Mouse (Mus musculus): ENCODE data around the gene Itpr2. TPM values are rescaled to one million over a fixed set of nuclear protein-coding genes. Genes with fewer than 3 reads are reported as not detected.

The Itpr2 gene
- polyA plus RNA-seq, 1 experiment from 2014 or later = 12.2 TPM

DNA sequence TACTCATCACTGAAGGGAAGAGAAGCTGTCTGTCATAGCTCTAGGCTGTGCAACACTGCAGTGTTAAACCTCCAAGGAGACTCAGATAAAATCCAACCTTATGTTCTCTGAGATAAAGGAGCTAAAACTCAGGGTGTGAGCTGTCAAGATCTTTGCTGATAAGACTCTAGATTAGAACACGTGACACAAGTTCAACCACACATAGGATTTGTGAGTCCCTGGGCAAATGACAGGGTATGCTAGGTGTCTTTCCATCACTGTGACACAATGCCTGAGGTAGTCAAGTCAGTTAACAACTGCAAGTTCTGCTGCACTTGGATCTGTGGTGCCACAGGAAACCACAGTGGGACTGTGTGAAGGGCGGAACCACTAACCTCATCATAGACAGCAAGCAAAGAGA is 67.8 kb downstream of the Itpr2 start:
- 89% methylated on average over 2 of the region's 2 CpGs for WGBS
- Histone ChIP-seq H3K4me1 (peaks cover 15% of the 10 kb centered on the region; the same call in 1 of the 2 replicates), H3K9me3 (no peaks in the 10 kb centered on the region), H3K27me3 (replicated peaks) (no peaks in the 10 kb centered on the region), H3K4me2 (no peak overlapping the region), H3K4me3 (replicated peaks) (no peak overlapping the region), H3K27ac (no peak overlapping the region), H3K36me3 (no peaks in the 10 kb centered on the region), H3K9ac (no peak overlapping the region)
- ATAC-seq (ENCODE audit: insufficient read depth, low FRiP score, low read depth) = no peak

DNA sequence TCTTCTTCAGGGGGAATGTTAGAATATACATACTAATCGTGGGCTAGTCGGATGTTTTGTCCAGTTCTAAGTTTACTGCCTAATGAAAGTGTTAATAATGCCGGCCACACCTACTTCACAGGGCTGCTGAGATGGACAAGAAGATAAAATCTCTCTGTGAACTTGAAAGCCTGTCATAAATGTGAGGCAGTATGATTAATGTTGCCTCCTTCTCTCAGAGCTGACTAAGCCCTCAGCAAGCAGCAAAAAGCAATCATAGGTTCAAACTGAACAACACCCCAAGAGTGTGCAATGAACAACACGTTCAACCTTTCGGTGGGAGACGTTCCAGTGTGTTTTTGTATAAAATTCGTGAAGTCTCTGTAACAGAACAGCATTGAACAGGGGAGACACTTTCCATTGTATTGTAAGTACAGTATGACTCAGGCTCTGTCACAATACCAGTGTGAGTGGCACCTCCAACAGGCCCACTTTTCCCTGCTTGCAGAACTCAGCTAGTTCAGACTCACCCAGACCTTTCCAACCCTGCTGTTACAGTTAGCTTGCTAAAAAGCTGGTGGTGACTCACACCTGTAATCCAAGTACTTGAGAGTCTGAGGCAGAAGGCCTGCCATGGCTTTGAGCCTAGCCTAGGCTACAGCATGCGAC is 69.7 kb downstream of the Itpr2 start:
- H3K27ac ChIP-seq = peak overlapping the region; percentile 35; the same call in 1 of the 2 replicates
- no peaks in the 10 kb centered on the region for H3K36me3 ChIP-seq
- no peak overlapping the region for H3K4me2 ChIP-seq
- no peak overlapping the region for H3K9ac ChIP-seq
- no peaks in the 10 kb centered on the region for H3K27me3 ChIP-seq (replicated peaks)
- no peak; the same call in 1 of the 2 replicates for ATAC-seq (ENCODE audit: insufficient read depth, low FRiP score, low read depth)
- H3K4me1 ChIP-seq = peaks cover 15% of the 10 kb centered on the region; the same call in 1 of the 2 replicates
- 50% methylated on average over 8 of the region's 8 CpGs for WGBS
- no peak overlapping the region for H3K4me3 ChIP-seq (replicated peaks)
- no peaks in the 10 kb centered on the region for H3K9me3 ChIP-seq

DNA sequence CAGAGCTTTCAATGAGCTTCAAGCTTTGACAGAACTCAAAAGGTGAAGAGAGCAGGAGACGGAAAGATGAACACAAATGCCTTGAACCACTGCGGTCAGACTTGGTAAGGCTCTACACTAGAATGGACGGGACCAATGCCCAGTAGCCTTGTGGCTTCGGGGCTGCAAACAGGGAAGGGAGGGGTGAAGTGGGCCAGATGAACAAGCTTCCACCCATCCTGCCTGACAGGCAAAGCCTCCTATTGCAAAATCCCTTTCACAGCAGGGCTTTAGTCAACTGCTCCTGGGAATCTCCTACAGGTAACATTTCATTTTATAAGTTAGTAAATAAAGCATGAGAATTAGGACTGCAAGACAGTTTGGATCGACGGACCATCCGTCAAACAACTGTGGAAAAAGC is 70.2 kb downstream of the Itpr2 start:
- Histone ChIP-seq H3K27ac (peak overlapping the region; percentile 1; the same call in 1 of the 2 replicates), H3K36me3 (no peaks in the 10 kb centered on the region), H3K4me1 (peaks cover 15% of the 10 kb centered on the region; the same call in 1 of the 2 replicates), H3K9me3 (no peaks in the 10 kb centered on the region), H3K4me3 (replicated peaks) (no peak overlapping the region), H3K27me3 (replicated peaks) (no peaks in the 10 kb centered on the region), H3K9ac (no peak overlapping the region), H3K4me2 (no peak overlapping the region)
- no peak for ATAC-seq (ENCODE audit: insufficient read depth, low FRiP score, low read depth)
- 64% methylated on average over 7 of the region's 7 CpGs for WGBS

DNA sequence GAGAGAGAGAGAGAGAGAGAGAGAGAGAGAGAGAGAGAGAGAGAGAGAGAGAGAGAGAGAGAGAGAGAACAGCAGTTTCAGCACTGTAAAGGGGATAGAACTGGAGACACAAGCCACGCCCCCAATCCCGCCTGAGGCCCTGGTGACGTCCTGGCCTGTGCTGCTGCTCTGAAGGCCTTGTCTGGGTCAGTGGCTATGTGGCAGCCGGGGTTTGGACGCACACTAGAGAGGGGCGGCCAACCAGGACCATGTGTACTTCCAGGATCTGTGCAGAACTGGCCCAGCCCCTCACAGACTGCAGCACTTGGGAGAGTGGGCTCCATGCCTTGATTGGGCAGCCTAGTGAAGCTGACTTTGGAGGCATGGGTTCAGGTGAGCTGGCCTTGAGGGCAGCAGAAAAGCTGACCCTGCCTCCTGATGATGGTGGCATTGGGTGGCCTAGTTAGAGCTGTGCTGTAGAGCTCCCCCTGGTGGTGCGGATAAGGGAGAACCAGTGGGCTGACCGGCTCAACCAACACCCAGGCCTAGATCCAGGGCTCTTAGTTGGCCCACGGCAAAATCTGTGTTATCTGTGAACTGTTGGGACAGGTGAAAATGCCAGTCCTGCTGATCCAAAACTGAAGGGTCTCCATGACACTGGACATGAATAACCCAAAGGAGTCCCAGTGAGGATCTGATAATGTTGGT is 72.2 kb downstream of the Itpr2 start:
- peak; percentile 44; the same call in 1 of the 2 replicates for ATAC-seq (ENCODE audit: insufficient read depth, low FRiP score, low read depth)
- peaks cover 15% of the 10 kb centered on the region; the same call in 1 of the 2 replicates for H3K4me1 ChIP-seq
- no peak overlapping the region for H3K4me3 ChIP-seq (replicated peaks)
- 56% methylated on average over 9 of the region's 9 CpGs for WGBS
- no peak overlapping the region for H3K9ac ChIP-seq
- no peaks in the 10 kb centered on the region for H3K27me3 ChIP-seq (replicated peaks)
- no peak overlapping the region for H3K4me2 ChIP-seq
- no peak overlapping the region for H3K27ac ChIP-seq
- H3K36me3 ChIP-seq = no peaks in the 10 kb centered on the region
- H3K9me3 ChIP-seq = no peaks in the 10 kb centered on the region

DNA sequence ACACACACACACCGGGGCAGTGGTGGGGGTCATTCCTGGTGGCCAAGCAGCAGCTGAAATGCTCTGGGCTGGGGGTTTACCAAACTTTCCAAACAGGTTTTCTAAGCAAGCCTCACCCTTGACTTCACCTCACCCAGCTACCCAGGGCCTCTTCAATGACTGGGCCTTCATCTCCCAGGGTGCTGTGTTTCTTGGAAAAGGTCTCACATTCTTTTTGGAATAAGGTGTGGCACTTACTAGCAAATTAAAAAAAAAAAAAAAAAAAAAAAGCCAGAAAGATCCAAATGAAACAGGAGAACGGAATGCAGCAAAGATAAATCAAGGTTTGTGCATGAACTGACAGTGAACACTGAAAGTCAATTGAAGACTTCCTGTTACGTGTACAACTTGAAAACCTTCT is 77.2 kb downstream of the Itpr2 start:
- Histone ChIP-seq H3K4me3 (replicated peaks) (no peak overlapping the region), H3K9ac (no peak overlapping the region), H3K36me3 (no peaks in the 10 kb centered on the region), H3K9me3 (no peaks in the 10 kb centered on the region), H3K27me3 (replicated peaks) (no peaks in the 10 kb centered on the region), H3K4me2 (no peak overlapping the region), H3K4me1 (no peaks in the 10 kb centered on the region), H3K27ac (no peak overlapping the region; the same call in 1 of the 2 replicates)
- WGBS = 58% methylated on average over 3 of the region's 3 CpGs
- no peak for ATAC-seq (ENCODE audit: insufficient read depth, low FRiP score, low read depth)

DNA sequence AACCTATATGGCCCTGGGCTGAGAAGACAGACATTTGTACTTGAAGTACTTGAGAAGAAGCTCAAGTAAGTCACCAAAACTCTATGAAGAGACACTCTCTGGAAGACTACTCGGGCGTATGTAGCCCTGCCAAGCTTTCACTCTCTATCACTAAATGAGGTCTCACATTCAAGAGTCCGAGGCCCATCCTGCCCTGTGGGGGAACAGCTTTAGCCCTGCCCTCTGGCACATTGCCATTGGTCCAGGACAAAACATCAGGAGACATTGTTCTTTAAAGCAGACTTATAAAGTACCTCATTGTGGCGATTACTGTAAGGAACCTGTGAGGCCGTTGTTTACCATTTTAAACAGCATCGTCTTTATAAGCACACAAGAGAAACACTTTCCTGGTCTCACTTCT is 77.7 kb downstream of the Itpr2 start:
- no peak for ATAC-seq (ENCODE audit: insufficient read depth, low FRiP score, low read depth)
- Histone ChIP-seq H3K4me2 (no peak overlapping the region), H3K4me3 (replicated peaks) (no peak overlapping the region), H3K27ac (no peak overlapping the region; the same call in 1 of the 2 replicates), H3K27me3 (replicated peaks) (no peaks in the 10 kb centered on the region), H3K36me3 (no peaks in the 10 kb centered on the region), H3K9ac (no peak overlapping the region), H3K9me3 (no peaks in the 10 kb centered on the region), H3K4me1 (no peaks in the 10 kb centered on the region)
- 73% methylated on average over 6 of the region's 6 CpGs for WGBS

DNA sequence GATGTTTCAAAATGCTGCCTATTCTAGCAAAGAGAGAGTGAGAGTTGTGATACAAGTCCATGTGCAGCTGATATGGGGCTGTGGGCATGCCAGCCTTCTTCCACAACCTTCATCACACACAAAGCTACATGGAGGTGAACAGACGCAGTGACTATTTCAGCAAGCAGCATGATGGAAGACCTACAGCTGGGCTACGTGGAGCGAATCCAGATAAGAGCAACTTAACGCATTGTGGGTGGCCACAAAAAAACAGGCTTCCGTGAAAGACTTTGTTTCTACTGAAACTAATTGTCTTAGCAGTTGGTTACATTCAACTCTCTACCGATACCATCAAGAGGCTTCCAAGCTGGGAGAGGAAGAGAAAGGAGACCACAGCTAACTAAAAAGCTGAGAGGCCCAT is 81.3 kb downstream of the Itpr2 start:
- 36% methylated on average over 6 of the region's 6 CpGs for WGBS
- no peaks in the 10 kb centered on the region for H3K36me3 ChIP-seq
- no peak for ATAC-seq (ENCODE audit: insufficient read depth, low FRiP score, low read depth)
- H3K4me1 ChIP-seq = no peaks in the 10 kb centered on the region
- no peak overlapping the region for H3K9ac ChIP-seq
- H3K4me2 ChIP-seq = no peak overlapping the region
- no peaks in the 10 kb centered on the region for H3K9me3 ChIP-seq
- no peak overlapping the region for H3K4me3 ChIP-seq (replicated peaks)
- no peak overlapping the region for H3K27ac ChIP-seq
- no peaks in the 10 kb centered on the region for H3K27me3 ChIP-seq (replicated peaks)

DNA sequence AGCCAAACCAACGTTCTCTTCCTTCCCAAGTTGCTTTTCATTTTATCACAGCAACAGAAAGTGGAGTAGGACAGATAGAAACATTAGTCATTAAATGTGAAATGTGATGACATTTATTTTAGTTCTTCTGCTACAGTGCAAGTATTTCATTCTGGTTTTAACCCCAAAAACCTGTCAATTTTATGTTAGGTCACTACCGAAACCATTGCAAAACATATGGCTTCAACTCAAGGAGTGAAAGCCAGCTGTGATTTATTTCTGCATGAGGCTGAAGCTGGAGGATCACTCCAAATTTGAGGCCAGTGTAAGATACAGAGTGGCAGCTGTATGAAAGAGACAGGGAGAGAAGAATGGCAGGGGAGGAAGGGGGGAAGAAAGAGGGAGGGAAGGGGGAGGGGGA is 85.6 kb downstream of the Itpr2 start:
- no peak overlapping the region for H3K4me2 ChIP-seq
- H3K36me3 ChIP-seq = no peaks in the 10 kb centered on the region
- ATAC-seq (ENCODE audit: insufficient read depth, low FRiP score, low read depth) = no peak
- no peak overlapping the region for H3K27ac ChIP-seq
- H3K9ac ChIP-seq = no peak overlapping the region
- no peaks in the 10 kb centered on the region for H3K27me3 ChIP-seq (replicated peaks)
- 81% methylated on average over 2 of the region's 2 CpGs for WGBS
- H3K4me1 ChIP-seq = no peaks in the 10 kb centered on the region
- no peak overlapping the region for H3K4me3 ChIP-seq (replicated peaks)
- no peaks in the 10 kb centered on the region for H3K9me3 ChIP-seq

DNA sequence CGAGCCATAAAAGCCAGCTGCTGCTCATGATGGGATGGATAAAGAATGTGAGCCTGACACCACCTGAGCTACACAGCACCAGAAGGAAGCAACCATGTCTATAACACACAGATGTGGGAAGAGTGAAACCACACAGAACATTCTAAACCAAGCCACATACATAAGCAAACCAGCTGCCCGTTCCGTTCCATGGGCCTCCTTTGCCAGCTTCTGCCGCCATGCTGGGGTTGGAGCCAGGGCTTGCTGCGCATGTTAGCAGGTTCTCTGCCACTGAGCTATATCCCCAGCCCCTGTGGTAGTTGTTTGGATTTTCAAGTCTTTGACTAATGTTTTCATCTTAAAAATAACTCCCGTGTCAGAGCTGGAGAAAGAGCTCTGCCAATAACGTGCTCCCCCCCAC is 87.9 kb downstream of the Itpr2 start:
- no peak for ATAC-seq (ENCODE audit: insufficient read depth, low FRiP score, low read depth)
- no peaks in the 10 kb centered on the region for H3K27me3 ChIP-seq (replicated peaks)
- H3K36me3 ChIP-seq = no peaks in the 10 kb centered on the region
- H3K4me2 ChIP-seq = no peak overlapping the region
- H3K9me3 ChIP-seq = no peaks in the 10 kb centered on the region
- no peaks in the 10 kb centered on the region for H3K4me1 ChIP-seq
- H3K4me3 ChIP-seq (replicated peaks) = no peak overlapping the region
- WGBS = 57% methylated on average over 7 of the region's 7 CpGs
- H3K27ac ChIP-seq = no peak overlapping the region
- no peak overlapping the region for H3K9ac ChIP-seq

DNA sequence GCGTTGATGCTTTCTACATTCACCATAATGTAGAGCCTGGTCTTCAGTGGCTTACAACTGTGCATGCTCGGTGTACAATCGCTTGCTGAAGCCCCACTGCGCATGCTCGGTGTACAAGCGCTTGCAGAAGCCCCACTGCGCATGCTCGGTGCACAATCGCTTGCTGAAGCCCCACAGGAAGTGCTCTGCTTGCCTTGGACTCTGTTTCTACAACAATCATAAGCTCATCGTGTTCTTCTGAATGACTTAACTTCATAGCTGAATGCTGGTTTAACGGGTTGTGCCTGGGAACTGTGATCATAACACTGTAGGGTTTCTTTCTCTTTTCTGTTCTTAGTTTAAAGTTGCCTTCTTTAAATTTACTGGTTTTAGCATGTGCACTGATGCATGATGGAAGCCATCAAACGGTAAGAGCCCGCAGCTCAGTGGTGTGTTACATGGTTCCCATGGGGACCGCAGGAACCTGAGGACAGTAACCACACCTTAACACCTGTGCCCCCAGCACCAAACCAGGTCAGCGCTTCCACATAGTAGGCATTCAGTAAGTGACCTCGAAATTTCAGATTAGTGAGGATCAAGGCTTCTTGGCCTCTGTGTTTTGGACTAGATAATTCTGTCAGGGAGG is 90.5 kb downstream of the Itpr2 start:
- Histone ChIP-seq H3K4me3 (replicated peaks) (no peak overlapping the region), H3K27me3 (replicated peaks) (no peaks in the 10 kb centered on the region)

DNA sequence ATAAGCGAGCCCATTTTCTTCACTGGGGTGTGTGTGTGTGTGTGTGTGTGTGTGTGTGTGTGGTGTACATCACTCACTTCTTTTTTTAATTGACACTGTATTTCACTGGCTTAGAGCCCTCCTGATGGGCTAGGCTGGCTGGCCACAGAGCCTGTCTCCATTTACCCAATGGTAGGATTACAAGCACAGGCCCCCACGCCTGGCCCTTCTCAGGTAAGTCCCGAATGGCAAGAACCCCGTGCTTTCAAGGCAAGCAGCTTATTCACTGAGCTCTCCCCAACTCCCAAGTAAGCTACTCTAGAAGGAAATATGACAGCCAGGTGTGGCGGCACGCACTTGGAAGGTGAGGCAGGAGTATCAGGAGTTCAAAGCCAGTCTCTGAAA is 91.6 kb downstream of the Itpr2 start:
- WGBS = 74% methylated on average over 6 of the region's 6 CpGs
- no peak overlapping the region for H3K27ac ChIP-seq
- ATAC-seq (ENCODE audit: insufficient read depth, low FRiP score, low read depth) = no peak; the same call in 1 of the 2 replicates

More for the DNA sequence above, 90.5 kb downstream of the Itpr2 start:
- Histone ChIP-seq H3K9me3 (no peaks in the 10 kb centered on the region), H3K27ac (no peak overlapping the region), H3K4me2 (no peak overlapping the region), H3K36me3 (no peaks in the 10 kb centered on the region), H3K4me1 (no peaks in the 10 kb centered on the region), H3K9ac (no peak overlapping the region)
- no peak for ATAC-seq (ENCODE audit: insufficient read depth, low FRiP score, low read depth)
- 86% methylated on average over 16 of the region's 16 CpGs for WGBS

More for the DNA sequence above, 91.6 kb downstream of the Itpr2 start:
- no peak overlapping the region; the same call in 1 of the 2 replicates for H3K4me2 ChIP-seq
- H3K4me1 ChIP-seq = no peaks in the 10 kb centered on the region
- H3K9me3 ChIP-seq = no peaks in the 10 kb centered on the region
- H3K4me3 ChIP-seq (replicated peaks) = no peak overlapping the region
- no peaks in the 10 kb centered on the region for H3K36me3 ChIP-seq
- no peaks in the 10 kb centered on the region for H3K27me3 ChIP-seq (replicated peaks)
- no peak overlapping the region for H3K9ac ChIP-seq
